Mouse (Mus musculus): ENCODE measurements around the gene Guf1.
A peak's percentile ranks its signal among the peaks of the same experiment; 100 is the strongest.

Gene Guf1

DNA sequence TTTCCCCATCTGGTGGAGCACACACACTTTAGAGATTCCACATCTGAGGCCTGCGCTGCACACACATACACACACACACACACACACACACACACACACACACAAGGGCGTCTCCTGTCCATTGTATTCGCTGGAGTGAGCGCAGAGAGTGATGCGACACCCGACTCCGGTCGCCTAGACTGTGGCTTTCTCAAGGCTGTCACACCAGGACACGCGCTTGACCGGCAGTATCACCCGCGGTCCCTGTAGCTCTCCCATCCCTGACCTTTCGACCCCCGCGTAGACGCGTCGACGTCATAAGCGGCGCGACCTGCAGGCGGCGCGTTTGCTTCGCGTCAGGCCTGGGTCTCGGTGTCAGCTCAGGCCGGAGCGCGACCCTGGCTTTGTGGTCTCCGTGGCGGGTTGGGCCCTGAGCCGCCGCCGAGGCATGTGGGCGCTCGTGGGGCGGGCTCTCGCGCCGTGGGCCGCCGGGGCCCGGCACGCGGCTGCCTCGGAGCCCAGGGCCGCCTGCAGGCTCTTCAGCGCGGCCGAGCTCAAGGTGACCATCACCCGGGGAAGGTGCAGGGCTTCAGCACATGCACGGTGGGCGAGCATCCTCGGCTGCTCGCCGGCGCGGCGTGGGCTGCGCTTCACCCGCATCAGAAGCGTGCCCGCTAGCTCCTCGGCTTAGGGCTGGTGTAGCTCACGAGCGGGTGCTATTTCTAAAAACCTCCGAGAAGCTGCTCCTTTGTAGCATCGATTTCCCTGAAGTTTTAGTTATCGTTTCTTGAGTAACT is at the start of gene Guf1:
Gene Guf1, plus strand, starts transcription at position 296 of the 776 bp plus-strand sequence.
- peak; percentile 97 for DNase-seq

DNA sequence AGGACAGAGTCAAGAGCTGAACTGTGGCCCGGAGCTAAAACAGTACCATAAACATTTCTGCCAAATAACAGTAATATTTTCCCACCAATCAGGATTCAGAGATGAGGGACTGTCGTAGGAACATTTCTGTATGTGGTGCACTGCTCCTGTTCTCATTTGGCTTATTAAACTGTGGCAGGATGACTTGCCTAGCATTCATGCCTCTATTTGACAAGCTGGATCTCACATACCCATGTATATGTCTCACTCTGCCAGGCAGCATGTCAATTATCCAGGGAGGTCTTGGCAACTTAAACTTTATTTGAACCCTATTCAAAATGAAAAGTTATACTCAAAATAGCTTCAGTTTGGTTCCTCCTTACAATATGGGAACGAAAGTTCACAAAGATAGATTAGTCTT is 49.7 kb upstream of the Guf1 start:
- no peak for DNase-seq

DNA sequence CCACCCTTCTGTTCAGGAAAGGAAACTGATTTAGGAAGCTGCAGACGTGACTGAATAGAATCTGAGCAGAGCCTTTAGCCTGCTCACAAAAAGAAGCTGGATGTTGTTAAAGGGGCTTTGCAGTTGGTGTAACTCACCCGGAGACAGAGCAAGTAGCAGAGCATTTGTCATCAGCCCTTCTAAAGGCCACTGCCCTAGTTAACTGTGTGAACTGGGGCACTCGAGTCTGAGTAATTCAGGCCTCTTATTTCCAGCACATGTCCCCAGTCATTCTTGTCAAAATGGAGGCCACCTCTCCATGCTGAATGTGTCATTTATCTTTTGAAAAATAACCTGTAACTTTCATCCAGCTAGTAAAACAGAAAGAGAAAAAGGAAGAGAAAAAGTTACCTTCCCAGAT is 45.1 kb upstream of the Guf1 start:
- peak; percentile 79 for DNase-seq

DNA sequence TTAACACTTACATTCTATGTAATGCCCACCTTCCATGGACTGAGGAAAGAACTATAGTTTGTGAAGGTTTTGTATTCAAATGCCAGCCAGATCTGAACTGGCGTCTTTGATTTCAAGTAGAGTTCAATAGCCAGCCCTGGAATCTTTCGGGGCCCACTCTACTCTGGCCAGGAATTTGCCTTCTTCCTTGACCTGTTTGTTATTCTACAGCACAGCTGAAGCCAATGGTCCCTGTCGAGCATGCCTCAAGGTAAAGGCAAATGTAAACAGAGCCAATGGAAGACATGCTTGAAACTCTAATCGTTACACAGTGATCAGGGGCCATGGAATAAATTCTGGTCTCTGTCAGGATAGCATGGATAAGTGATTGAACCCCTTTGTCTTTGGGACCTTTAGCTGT is 44.5 kb upstream of the Guf1 start:
- DNase-seq: no peak

DNA sequence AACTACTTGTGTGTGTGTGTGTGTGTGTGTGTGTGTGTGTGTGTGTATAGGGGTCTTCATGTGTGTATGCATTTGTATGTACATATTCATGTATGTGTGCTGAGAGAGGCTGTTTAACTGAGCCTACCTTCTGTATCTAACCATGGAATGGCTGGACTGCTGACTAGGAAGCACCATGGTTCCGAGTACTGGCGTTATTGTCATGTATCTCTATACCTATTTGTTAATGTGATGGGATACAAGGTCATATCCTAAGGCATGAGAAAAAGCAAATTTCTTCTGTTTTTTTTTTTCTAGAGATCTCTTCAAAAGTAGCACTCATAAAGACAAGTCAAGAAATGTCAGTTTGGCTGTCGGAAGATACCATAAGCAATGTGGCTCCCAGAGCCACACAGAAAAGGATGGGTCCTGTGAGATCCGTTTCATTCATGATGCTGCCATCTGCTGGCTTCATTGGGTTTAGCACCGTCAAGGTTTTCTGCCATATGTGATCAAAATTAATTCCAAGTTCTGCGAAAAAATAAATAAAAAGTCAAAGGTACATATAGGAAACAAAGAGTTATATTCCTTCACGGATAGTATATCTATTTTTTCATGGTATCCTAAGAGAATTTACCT is 36.0 kb upstream of the Guf1 start:
- DNase-seq: peak; percentile 78

DNA sequence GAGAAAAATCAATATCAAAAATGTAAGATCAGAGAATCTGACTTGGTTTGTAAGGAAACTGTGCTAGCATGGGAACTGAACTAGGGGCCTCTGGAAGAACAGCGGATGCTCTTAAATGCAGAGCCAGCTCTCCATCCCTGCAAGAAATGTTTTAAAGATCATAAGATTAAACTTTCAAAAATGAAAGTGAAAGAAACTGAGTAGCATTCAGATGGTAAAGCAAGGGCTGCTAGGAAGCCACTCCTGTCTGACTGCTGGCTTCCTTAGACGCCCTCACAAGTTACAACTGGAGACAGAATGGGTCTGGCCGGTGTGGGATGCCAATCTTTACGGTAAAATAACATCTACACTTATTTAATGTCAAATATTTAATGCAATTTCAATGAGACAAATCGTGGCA is 34.7 kb upstream of the Guf1 start:
- DNase-seq: no peak

DNA sequence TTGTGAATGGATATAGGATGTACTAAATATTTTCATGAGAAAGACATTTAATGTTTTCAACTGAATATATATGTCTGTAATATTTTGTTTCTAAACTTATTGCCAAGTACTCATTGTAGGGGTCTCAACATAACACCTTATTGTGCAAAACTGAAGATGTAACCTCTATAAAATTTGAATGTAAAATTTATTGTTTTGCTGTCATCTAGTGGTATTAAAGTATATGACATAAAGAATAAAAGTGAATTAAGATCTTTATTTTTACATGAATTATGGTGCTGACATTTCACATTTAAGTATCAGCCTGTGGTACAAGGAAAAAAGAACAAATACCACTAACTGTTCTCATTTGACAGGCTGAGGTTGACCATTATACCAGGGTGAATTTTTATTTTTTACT is 32.8 kb upstream of the Guf1 start:
- DNase-seq: no peak

DNA sequence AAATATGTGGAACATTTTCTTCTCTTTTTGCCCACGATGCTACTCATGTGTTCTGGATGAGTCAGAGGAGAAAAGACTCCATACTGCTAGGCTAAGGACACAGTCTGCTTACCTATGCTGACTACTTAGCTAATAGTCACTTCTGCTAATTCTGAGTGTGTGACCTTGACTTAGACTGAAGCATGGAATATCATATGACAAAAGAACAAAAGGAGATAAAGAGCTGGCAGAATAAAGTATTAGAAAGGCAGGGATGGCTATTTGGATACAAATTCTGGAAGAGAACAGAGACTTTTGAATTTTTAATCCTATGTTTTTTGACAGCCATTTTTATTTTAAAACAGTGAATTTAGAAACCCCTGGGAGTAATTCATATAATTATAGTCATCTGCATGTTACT is 15.0 kb upstream of the Guf1 start:
- no peak for DNase-seq

DNA sequence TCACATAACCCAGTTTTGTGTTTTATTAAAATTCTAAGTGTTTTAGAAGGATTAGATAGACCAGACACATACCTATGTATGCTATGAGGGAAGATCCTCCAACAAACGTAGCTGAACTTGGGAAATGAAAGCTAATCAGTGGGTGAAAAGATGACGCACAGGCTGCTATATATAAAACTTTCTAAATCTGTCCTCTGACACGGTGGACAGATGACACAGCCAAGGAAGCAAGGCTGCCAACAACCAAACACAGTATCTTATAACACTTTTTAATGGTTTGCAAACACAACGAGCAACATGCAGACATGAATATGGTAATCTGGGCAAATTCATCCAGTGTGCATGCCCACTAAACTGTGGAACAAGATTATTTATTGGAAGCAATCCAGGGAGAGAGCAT is 14.2 kb upstream of the Guf1 start, which contains the start of gene Yipf7:
Gene Yipf7, minus strand, starts transcription at position 160 of the 400 bp plus-strand sequence.
- DNase-seq: no peak

DNA sequence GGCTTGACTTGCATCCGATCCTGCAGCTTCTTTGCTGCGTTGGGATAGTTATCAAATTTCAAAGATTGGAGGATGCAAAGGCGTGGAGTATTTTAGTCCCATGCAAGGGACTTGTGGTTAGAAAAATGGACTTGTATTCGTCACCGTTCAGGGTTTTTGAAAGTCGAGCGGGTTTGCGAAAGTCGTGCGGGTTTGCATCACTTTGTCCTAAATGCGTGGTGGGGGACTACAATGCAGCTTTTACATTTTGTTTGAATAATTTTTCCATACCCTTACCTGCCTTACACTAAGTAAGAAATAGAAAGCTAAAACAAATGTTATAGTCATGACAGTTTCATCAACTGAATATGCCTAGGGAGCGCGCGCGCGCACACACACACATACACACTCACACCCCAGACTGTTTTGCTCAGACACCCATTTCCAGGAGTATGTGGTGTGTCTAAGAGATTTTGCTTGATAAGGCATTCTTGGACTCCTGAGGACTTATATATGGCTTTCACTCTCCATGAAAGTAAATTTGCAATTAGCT is 747 bp downstream of the Guf1 start:
- peak; percentile 42 for DNase-seq

DNA sequence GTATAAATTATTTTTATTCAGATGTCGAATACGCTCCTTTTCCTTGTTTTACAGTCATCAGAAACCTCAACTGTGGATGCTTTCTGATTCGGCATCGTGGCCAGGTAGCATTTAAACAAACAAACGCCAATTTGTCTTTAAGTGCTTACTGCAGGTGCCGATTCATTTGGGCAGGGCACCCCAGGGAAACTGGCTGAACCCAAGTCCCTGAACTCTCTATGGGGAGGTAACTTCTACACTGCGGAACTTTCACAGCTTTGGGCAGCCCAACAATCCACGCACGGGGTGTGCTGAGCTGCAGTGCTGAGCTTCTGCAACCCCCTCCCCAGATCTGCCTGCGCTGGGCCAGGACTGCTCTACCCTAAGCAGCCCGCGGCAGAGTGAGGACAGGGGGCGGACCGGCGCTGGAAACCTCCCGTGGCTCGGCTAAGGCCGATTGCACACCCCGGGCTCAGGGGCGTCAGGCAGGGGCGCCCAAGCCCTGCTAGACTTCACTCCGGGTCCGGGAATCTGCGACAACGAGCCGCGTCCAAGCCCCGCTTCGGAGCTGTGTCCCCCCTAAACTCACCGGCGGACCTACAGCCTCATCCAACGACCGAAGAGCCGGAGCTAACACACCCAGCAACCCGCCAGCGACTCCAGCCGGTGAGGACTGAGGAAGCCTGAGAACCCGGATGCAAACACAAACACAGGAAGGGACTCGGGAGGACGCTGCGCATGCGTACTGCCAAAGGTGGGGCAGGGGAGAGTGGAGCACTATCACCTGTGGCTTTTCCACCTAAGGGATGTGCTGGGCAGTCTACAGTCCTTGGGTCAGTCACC is 35.1 kb downstream of the Guf1 start, which contains the start of gene Gnpda2:
Gene Gnpda2, minus strand, starts transcription at position 701 of the 822 bp plus-strand sequence.
- peak; percentile 95 for DNase-seq

DNA sequence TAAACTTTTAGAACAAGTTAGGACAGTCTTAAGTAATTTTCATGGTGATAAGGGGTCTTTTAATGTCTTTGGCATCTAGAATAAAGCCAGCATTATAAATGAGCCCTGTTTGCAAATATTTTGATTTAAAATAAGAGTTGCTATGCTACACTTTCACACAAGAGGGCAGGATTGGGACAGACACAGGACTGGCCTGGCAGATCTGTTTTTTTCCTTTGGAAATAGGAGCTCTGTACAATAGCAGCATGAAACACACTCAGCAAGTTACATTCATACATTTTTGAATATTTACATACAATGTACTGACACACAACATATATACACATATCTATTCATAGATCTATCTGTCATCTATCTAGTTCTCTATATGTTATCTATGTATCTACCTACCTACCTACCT is 44.3 kb downstream of the Guf1 start:
- DNase-seq: peak; percentile 36

DNA sequence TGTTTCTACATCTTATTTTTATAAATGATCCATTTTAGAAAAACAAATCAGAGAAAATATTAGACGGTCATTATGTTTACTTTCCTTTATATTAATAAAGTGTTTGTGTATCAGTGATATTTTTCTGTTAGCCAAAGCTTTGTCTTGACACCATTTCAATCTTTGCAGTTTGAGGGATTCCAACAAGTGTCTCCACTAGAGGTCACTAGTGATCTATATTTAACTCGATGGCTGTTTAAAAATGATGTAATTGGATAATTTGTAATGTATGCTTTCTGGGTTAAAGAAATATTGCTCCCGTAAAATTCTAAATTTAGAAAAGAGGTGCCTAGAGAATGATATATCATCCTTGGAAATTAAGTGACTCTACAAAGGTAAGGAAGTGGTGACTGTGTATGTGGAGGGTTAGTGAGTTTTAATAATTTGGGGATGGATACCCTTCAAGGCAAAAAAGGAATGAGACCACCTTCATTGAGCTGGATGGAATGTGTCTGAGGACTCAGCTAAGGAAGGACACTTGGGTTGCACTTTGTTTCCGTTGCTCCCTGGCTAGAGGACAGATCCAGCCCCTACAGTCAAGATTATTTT is 56.6 kb downstream of the Guf1 start:
- DNase-seq: peak; percentile 69

DNA sequence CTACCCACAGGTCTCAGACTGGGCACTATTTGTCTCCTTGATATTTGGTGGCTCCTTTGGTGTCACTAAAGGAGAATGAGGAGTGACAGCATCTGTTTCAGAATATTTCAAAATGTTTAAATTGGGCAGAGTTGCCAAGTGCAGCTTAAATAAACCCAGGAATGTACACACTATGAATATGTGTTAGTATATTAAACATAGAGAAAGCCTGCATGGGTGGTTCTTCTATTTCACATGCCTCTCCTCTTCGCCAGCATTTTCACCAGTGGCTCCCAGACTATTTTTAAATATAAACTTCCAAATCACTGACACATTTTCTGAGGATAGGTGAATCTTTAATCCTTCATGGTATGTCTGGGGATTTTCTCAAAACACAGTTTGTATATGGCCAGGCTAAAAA is 64.2 kb downstream of the Guf1 start:
- no peak for DNase-seq
